Mouse (Mus musculus) CD4-positive, CD25-positive, alpha-beta regulatory T cell, adult 4 months (primary cell): ENCODE measurements around the gene Fam227b. TPM values are rescaled to one million over a fixed set of nuclear protein-coding genes. Genes with fewer than 3 reads are reported as not detected.

Source experiments
- ATAC-seq: one replicate; pipeline ENCODE4 v1.8.0; 2017
- polyA plus RNA-seq, 2 experiments: library from polyadenylated mRNA; unstranded; fragments of 100-300 nt; shearing (Covaris generic); gene quantifications; one replicate each; pipeline ENCODE4 v1.2.1; 2017

The Fam227b gene
- polyA plus RNA-seq, 2 experiments from 2014 or later = not detected

- ATAC-seq = no peak
Measured at GRCm38 (mm10) chr2:126002291-126002690, 149.5 kb downstream of the Fam227b start.

GRCm38 (mm10) chr2:125975808-125976345 is 175.9 kb downstream of the Fam227b start:
- no peak for ATAC-seq

GRCm38 (mm10) chr2:125975206-125975605 is 176.6 kb downstream of the Fam227b start:
- ATAC-seq = no peak

- ATAC-seq = no peak
Measured at GRCm38 (mm10) chr2:125973207-125973606, 178.6 kb downstream of the Fam227b start.

- no peak for ATAC-seq
Measured at GRCm38 (mm10) chr2:125968811-125969210, 183.0 kb downstream of the Fam227b start.

GRCm38 (mm10) chr2:125948195-125948594 is 203.6 kb downstream of the Fam227b start:
- no peak for ATAC-seq

- ATAC-seq = no peak
Measured at GRCm38 (mm10) chr2:125943301-125943700, 208.5 kb downstream of the Fam227b start.

GRCm38 (mm10) chr2:125941111-125941785 is 210.6 kb downstream of the Fam227b start:
- ATAC-seq = no peak

- ATAC-seq = no peak
Measured at GRCm38 (mm10) chr2:125938993-125939642, 212.7 kb downstream of the Fam227b start.

GRCm38 (mm10) chr2:125936396-125936795 is 215.4 kb downstream of the Fam227b start:
- no peak for ATAC-seq

GRCm38 (mm10) chr2:125933977-125934376 is 217.8 kb downstream of the Fam227b start:
- no peak for ATAC-seq

Other genes starting within 250 kb of the Fam227b start
- gene Fgf7, start 117.3 kb downstream of the Fam227b start, polyA plus RNA-seq = not detected
- gene Dtwd1, start 137 bp upstream of the Fam227b start, polyA plus RNA-seq = 10 to 100 TPM; 16.5 to 19.3 TPM
- gene Gm17555, start 63.1 kb upstream of the Fam227b start, polyA plus RNA-seq = not detected